Mouse (Mus musculus) retina, postnatal 1 day (tissue): ENCODE measurements around the gene Igfn1.
A peak's percentile ranks its signal among the peaks of the same experiment; 100 is the strongest.

Experiments
- DNase-seq: peaks from one replicate; pipeline ENCODE4 v3.0.0-alpha.2; 2012

Igfn1 gene

GRCm38 (mm10) chr1:136007211-136008158, 1.3 kb upstream of the Igfn1 start, which contains the start of gene Tmem9:
Tmem9 (plus strand) TSS chr1:136008150.
- DNase-seq = peak; percentile 94

- DNase-seq = no peak
Observed at GRCm38 (mm10) chr1:136001438-136001837, 4.7 kb downstream of the Igfn1 start.

- DNase-seq = no peak
Observed at GRCm38 (mm10) chr1:135999720-136000287, 6.3 kb downstream of the Igfn1 start.

- no peak for DNase-seq
Observed at GRCm38 (mm10) chr1:135997537-135997936, 8.6 kb downstream of the Igfn1 start.

GRCm38 (mm10) chr1:135993470-135993869, 12.7 kb downstream of the Igfn1 start:
- DNase-seq = peak; percentile 31

GRCm38 (mm10) chr1:135989876-135990275, 16.3 kb downstream of the Igfn1 start:
- DNase-seq = no peak

GRCm38 (mm10) chr1:135984105-135984504, 22.0 kb downstream of the Igfn1 start:
- DNase-seq = peak; percentile 74

GRCm38 (mm10) chr1:135972576-135972975, 33.6 kb downstream of the Igfn1 start:
- no peak for DNase-seq

- no peak for DNase-seq
Observed at GRCm38 (mm10) chr1:135970486-135970885, 35.7 kb downstream of the Igfn1 start.

- DNase-seq = no peak
Observed at GRCm38 (mm10) chr1:135967739-135968138, 38.4 kb downstream of the Igfn1 start.

- DNase-seq = no peak
Observed at GRCm38 (mm10) chr1:135964561-135964960, 41.6 kb downstream of the Igfn1 start.

- DNase-seq = no peak
Observed at GRCm38 (mm10) chr1:135963177-135963576, 43.0 kb downstream of the Igfn1 start.

- peak; percentile 76 for DNase-seq
Observed at GRCm38 (mm10) chr1:135958483-135958882, 47.7 kb downstream of the Igfn1 start.

- no peak for DNase-seq
Observed at GRCm38 (mm10) chr1:135948871-135949270, 57.3 kb downstream of the Igfn1 start.

GRCm38 (mm10) chr1:135946247-135946646, 59.9 kb downstream of the Igfn1 start:
- DNase-seq = no peak

- peak; percentile 71 for DNase-seq
Observed at GRCm38 (mm10) chr1:135945711-135946110, 60.4 kb downstream of the Igfn1 start.

- DNase-seq = peak; percentile 92
Observed at GRCm38 (mm10) chr1:135944526-135945259, 61.4 kb downstream of the Igfn1 start.

GRCm38 (mm10) chr1:135943713-135944112, 62.4 kb downstream of the Igfn1 start:
- peak; percentile 51 for DNase-seq

GRCm38 (mm10) chr1:135942116-135942515, 64.0 kb downstream of the Igfn1 start:
- DNase-seq = no peak

- no peak for DNase-seq
Observed at GRCm38 (mm10) chr1:135941259-135942006, 64.7 kb downstream of the Igfn1 start.

GRCm38 (mm10) chr1:135936091-135936490, 70.1 kb downstream of the Igfn1 start:
- no peak for DNase-seq

GRCm38 (mm10) chr1:135933704-135934293, 72.3 kb downstream of the Igfn1 start:
- DNase-seq = no peak
